Mouse (Mus musculus): Measurements from ENCODE around the gene Glt8d2. TPM values are rescaled to one million over a fixed set of nuclear protein-coding genes. Genes with fewer than 3 reads are reported as not detected.

Gene Glt8d2
- total and polyA plus RNA-seq, 2 experiments from 2014 or later: 2.8 to 6.6 TPM

GRCm38 (mm10) chr10:82661820-82662219 is 28.6 kb downstream of the Glt8d2 start:
- Histone ChIP-seq H3K4me1 (ENCODE audit: control insufficient read depth, insufficient read depth) (peaks cover 3% of the 10 kb centered on the region; the same call in 1 of the 2 replicates), H3K9ac (replicated peaks; ENCODE audit: low read depth, low read length) (no peak overlapping the region), H3K27ac (ENCODE audit: low read depth) (no peak overlapping the region; the same call in 1 of the 2 replicates), H3K36me3 (replicated peaks; ENCODE audit: control insufficient read depth, insufficient read depth, low read length) (no peaks in the 10 kb centered on the region), H3K4me3 (ENCODE audit: low read depth, low read length) (no peak overlapping the region), H3K27me3 (ENCODE audit: control insufficient read depth, insufficient read depth, low read length) (no peaks in the 10 kb centered on the region), H3K9me3 (replicated peaks; ENCODE audit: control insufficient read depth, low read length) (no peaks in the 10 kb centered on the region), H3K4me2 (ENCODE audit: low read depth, low read length) (no peak overlapping the region)
- ATAC-seq (ENCODE audit: insufficient read depth, low read depth): no peak
- WGBS: 79% methylated on average over 8 of the region's 8 CpGs
- no peak for TF ChIP-seq EP300 (IDR thresholded peaks at IDR 0.05; ENCODE audit: low read depth)
- TF ChIP-seq CTCF (IDR thresholded peaks at IDR 0.05; ENCODE audit: low read depth): no peak
- DNase-seq (ENCODE audit: low spot score): no peak

GRCm38 (mm10) chr10:82654581-82654980 is 35.9 kb downstream of the Glt8d2 start:
- no peaks in the 10 kb centered on the region for H3K27me3 ChIP-seq (ENCODE audit: control insufficient read depth, insufficient read depth, low read length)
- TF ChIP-seq EP300 (IDR thresholded peaks at IDR 0.05; ENCODE audit: low read depth): no peak
- no peak for TF ChIP-seq CTCF (IDR thresholded peaks at IDR 0.05; ENCODE audit: low read depth)
- 73% methylated on average over 3 of the region's 3 CpGs for WGBS
- DNase-seq (ENCODE audit: low spot score): no peak
- no peaks in the 10 kb centered on the region for H3K9me3 ChIP-seq (replicated peaks; ENCODE audit: control insufficient read depth, low read length)
- no peak overlapping the region for H3K4me3 ChIP-seq (ENCODE audit: low read depth, low read length)
- no peak overlapping the region for H3K9ac ChIP-seq (replicated peaks; ENCODE audit: low read depth, low read length)
- peaks cover 16% of the 10 kb centered on the region; the same call in 1 of the 2 replicates for H3K36me3 ChIP-seq (replicated peaks; ENCODE audit: control insufficient read depth, insufficient read depth, low read length)
- H3K4me2 ChIP-seq (ENCODE audit: low read depth, low read length): no peak overlapping the region
- no peak for ATAC-seq (ENCODE audit: insufficient read depth, low read depth)
- H3K4me1 ChIP-seq (ENCODE audit: control insufficient read depth, insufficient read depth): no peaks in the 10 kb centered on the region
- H3K27ac ChIP-seq (ENCODE audit: low read depth): no peak overlapping the region

- no peaks in the 10 kb centered on the region for H3K4me1 ChIP-seq (ENCODE audit: control insufficient read depth, insufficient read depth)
- H3K27ac ChIP-seq (ENCODE audit: low read depth): no peak overlapping the region
- TF ChIP-seq CTCF (IDR thresholded peaks at IDR 0.05; ENCODE audit: low read depth) (no peak), EP300 (IDR thresholded peaks at IDR 0.05; ENCODE audit: low read depth) (no peak)
- no peak overlapping the region for H3K4me2 ChIP-seq (ENCODE audit: low read depth, low read length)
- DNase-seq (ENCODE audit: low spot score) (no peak), ATAC-seq (ENCODE audit: insufficient read depth, low read depth) (no peak)
- no peak overlapping the region for H3K4me3 ChIP-seq (ENCODE audit: low read depth, low read length)
- H3K9ac ChIP-seq (replicated peaks; ENCODE audit: low read depth, low read length): no peak overlapping the region
- peaks cover 24% of the 10 kb centered on the region for H3K36me3 ChIP-seq (replicated peaks; ENCODE audit: control insufficient read depth, insufficient read depth, low read length)
- H3K27me3 ChIP-seq (ENCODE audit: control insufficient read depth, insufficient read depth, low read length): no peaks in the 10 kb centered on the region
- no peaks in the 10 kb centered on the region for H3K9me3 ChIP-seq (replicated peaks; ENCODE audit: control insufficient read depth, low read length)
- WGBS: 70% methylated on average over 5 of the region's 5 CpGs
Measured at GRCm38 (mm10) chr10:82652625-82653024, 37.8 kb downstream of the Glt8d2 start.

GRCm38 (mm10) chr10:82651221-82651620 is 39.2 kb downstream of the Glt8d2 start:
- 74% methylated on average over 5 of the region's 5 CpGs for WGBS
- H3K9me3 ChIP-seq (replicated peaks; ENCODE audit: control insufficient read depth, low read length): no peaks in the 10 kb centered on the region

GRCm38 (mm10) chr10:82647205-82647811 is 43.1 kb downstream of the Glt8d2 start:
- Histone ChIP-seq H3K4me2 (ENCODE audit: low read depth, low read length) (no peak overlapping the region), H3K4me1 (ENCODE audit: control insufficient read depth, insufficient read depth) (no peaks in the 10 kb centered on the region), H3K9ac (replicated peaks; ENCODE audit: low read depth, low read length) (no peak overlapping the region), H3K27me3 (ENCODE audit: control insufficient read depth, insufficient read depth, low read length) (no peaks in the 10 kb centered on the region), H3K36me3 (replicated peaks; ENCODE audit: control insufficient read depth, insufficient read depth, low read length) (peaks cover 69% of the 10 kb centered on the region), H3K4me3 (ENCODE audit: low read depth, low read length) (no peak overlapping the region), H3K9me3 (replicated peaks; ENCODE audit: control insufficient read depth, low read length) (no peaks in the 10 kb centered on the region), H3K27ac (ENCODE audit: low read depth) (no peak overlapping the region)
- TF ChIP-seq EP300 (IDR thresholded peaks at IDR 0.05; ENCODE audit: low read depth) (no peak), CTCF (IDR thresholded peaks at IDR 0.05; ENCODE audit: low read depth) (no peak)
- DNase-seq (ENCODE audit: low spot score): no peak
- 75% methylated on average over 17 of the region's 17 CpGs for WGBS
- no peak for ATAC-seq (ENCODE audit: insufficient read depth, low read depth)

More at GRCm38 (mm10) chr10:82651221-82651620, 39.2 kb downstream of the Glt8d2 start:
- H3K36me3 ChIP-seq (replicated peaks; ENCODE audit: control insufficient read depth, insufficient read depth, low read length): peaks cover 36% of the 10 kb centered on the region
- H3K27ac ChIP-seq (ENCODE audit: low read depth): no peak overlapping the region
- no peaks in the 10 kb centered on the region for H3K27me3 ChIP-seq (ENCODE audit: control insufficient read depth, insufficient read depth, low read length)
- no peak overlapping the region for H3K9ac ChIP-seq (replicated peaks; ENCODE audit: low read depth, low read length)
- no peak overlapping the region for H3K4me3 ChIP-seq (ENCODE audit: low read depth, low read length)
- no peak for ATAC-seq (ENCODE audit: insufficient read depth, low read depth)
- H3K4me2 ChIP-seq (ENCODE audit: low read depth, low read length): no peak overlapping the region
- no peak for TF ChIP-seq CTCF (IDR thresholded peaks at IDR 0.05; ENCODE audit: low read depth)
- no peak for TF ChIP-seq EP300 (IDR thresholded peaks at IDR 0.05; ENCODE audit: low read depth)
- H3K4me1 ChIP-seq (ENCODE audit: control insufficient read depth, insufficient read depth): no peaks in the 10 kb centered on the region
- no peak for DNase-seq (ENCODE audit: low spot score)

GRCm38 (mm10) chr10:82646083-82646482 is 44.4 kb downstream of the Glt8d2 start:
- no peak overlapping the region for H3K4me2 ChIP-seq (ENCODE audit: low read depth, low read length)
- peaks cover 62% of the 10 kb centered on the region for H3K36me3 ChIP-seq (replicated peaks; ENCODE audit: control insufficient read depth, insufficient read depth, low read length)
- ATAC-seq (ENCODE audit: insufficient read depth, low read depth) (no peak), DNase-seq (ENCODE audit: low spot score) (no peak)
- no peak overlapping the region for H3K4me3 ChIP-seq (ENCODE audit: low read depth, low read length)
- no peak for TF ChIP-seq CTCF (IDR thresholded peaks at IDR 0.05; ENCODE audit: low read depth)
- no peak for TF ChIP-seq EP300 (IDR thresholded peaks at IDR 0.05; ENCODE audit: low read depth)
- no peak overlapping the region for H3K9ac ChIP-seq (replicated peaks; ENCODE audit: low read depth, low read length)
- no peaks in the 10 kb centered on the region for H3K27me3 ChIP-seq (ENCODE audit: control insufficient read depth, insufficient read depth, low read length)
- H3K4me1 ChIP-seq (ENCODE audit: control insufficient read depth, insufficient read depth): no peaks in the 10 kb centered on the region
- H3K27ac ChIP-seq (ENCODE audit: low read depth): no peak overlapping the region
- WGBS: 96% methylated on average over 8 of the region's 8 CpGs
- H3K9me3 ChIP-seq (replicated peaks; ENCODE audit: control insufficient read depth, low read length): no peaks in the 10 kb centered on the region

All from heart, postnatal 0 days (tissue).